Mouse (Mus musculus): ENCODE measurements at regions not wholly inside any gene's neighbourhood (a gene's known extent, or its start where the extent isn't known, plus 50 kb on each side); places are given as distances from the start of the nearest gene placed in this dataset.
A peak's percentile ranks its signal among the peaks of the same experiment; 100 is the strongest.

DNA sequence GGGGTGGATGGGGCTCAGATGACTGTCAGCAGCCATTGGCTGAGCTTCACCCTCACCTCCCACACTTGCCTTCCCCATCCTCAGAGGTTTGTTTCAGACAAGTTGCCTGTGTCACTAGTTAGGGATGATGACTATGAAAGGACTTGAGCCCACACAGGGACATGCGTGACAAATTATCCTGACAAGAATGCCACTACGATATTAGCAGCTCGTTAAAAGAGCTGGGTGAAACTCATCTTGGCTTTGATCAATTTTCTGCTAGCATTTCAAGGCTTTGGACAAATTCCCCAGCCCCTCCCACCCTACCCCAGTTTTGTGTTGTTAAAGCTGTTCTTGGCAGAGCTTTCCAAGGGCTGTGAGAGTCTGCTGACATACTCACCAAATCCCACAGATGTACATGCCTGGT is 354.5 kb upstream of the Nrp1 start:
- Histone ChIP-seq H3K27me3 (ENCODE audit: control insufficient read depth, insufficient read depth, low read length) (no peaks in the 10 kb centered on the region), H3K27ac (replicated peaks; ENCODE audit: low read depth, low read length) (no peak overlapping the region), H3K9ac (replicated peaks; ENCODE audit: low read length) (no peak overlapping the region), H3K4me2 (ENCODE audit: low read depth, low read length) (no peak overlapping the region), H3K9me3 (replicated peaks; ENCODE audit: control insufficient read depth, low read length) (no peaks in the 10 kb centered on the region), H3K36me3 (replicated peaks; ENCODE audit: control insufficient read depth, insufficient read depth, low read depth, low read length) (no peaks in the 10 kb centered on the region), H3K4me1 (ENCODE audit: control insufficient read depth, insufficient read depth, low read length) (no peaks in the 10 kb centered on the region), H3K4me3 (ENCODE audit: low read depth, low read length) (no peak overlapping the region)
- no peak for ATAC-seq (replicated peaks; ENCODE audit: insufficient number of reproducible peaks, low FRiP score, low TSS enrichment, low read depth)
- DNase-seq (ENCODE audit: low spot score) = no peak
- 51% methylated on average over 3 of the region's 3 CpGs for WGBS

DNA sequence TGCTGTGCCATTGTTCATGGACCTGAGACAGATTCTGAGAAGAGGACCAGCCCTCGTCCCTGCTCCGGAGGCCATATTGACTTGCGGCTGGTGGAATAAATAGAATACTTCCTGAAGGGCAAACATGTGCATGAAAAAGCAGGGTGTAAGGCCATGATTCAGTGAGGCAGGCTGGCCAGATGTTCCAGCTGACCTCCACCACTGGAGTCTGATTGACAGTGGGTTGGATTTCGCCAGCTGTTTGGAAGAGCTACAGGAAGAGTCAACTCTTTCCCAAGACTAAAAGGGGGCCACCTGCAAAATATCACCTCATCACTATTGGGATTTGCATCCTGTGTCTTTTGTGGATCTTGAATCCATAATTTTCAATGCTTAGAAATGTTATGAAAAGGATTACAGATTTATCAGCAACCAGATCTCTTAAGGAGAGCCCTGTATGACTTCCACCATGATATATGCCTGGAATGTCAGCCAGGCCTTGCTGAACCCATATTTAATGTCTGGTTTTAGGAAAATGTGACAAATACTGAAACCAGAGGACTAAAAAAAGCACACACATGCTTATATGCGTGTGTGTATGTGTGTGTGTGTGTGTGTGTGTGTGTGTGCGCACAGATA is 348.9 kb upstream of the Nrp1 start:
- H3K9me3 ChIP-seq (replicated peaks; ENCODE audit: control insufficient read depth, low read length) = no peaks in the 10 kb centered on the region
- no peak overlapping the region for H3K4me3 ChIP-seq (ENCODE audit: low read depth, low read length)
- DNase-seq (ENCODE audit: low spot score) (peak; percentile 13), ATAC-seq (replicated peaks; ENCODE audit: insufficient number of reproducible peaks, low FRiP score, low TSS enrichment, low read depth) (no peak)
- H3K27ac ChIP-seq (replicated peaks; ENCODE audit: low read depth, low read length) = no peak overlapping the region
- no peak overlapping the region for H3K4me2 ChIP-seq (ENCODE audit: low read depth, low read length)
- no peaks in the 10 kb centered on the region for H3K36me3 ChIP-seq (replicated peaks; ENCODE audit: control insufficient read depth, insufficient read depth, low read depth, low read length)
- no peaks in the 10 kb centered on the region for H3K27me3 ChIP-seq (ENCODE audit: control insufficient read depth, insufficient read depth, low read length)
- WGBS = 79% methylated on average over 6 of the region's 6 CpGs
- no peak overlapping the region for H3K9ac ChIP-seq (replicated peaks; ENCODE audit: low read length)
- no peaks in the 10 kb centered on the region for H3K4me1 ChIP-seq (ENCODE audit: control insufficient read depth, insufficient read depth, low read length)

DNA sequence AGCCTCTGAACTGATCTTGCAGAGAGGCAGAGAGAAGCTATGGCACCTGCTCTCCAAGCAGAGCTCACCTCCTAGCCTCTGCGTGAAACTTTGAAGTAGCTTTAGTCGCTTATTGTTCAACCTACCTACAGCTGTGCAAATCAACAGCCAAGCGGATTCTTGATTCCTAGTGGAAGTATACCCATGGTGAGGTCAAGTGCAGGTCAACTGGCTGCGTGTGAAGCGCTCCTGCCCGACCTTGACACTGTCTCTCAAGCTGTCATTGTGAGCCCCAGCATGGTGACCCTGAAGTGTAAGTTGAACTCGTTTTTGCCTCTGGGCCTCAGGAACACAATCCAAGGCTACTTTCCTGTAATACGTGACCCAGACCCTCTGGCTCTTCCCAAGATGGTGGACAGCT is 341.2 kb upstream of the Nrp1 start:
- no peaks in the 10 kb centered on the region for H3K4me1 ChIP-seq (ENCODE audit: control insufficient read depth, insufficient read depth, low read length)
- H3K27me3 ChIP-seq (ENCODE audit: control insufficient read depth, insufficient read depth, low read length) = no peaks in the 10 kb centered on the region
- WGBS = 56% methylated on average over 8 of the region's 8 CpGs
- no peak overlapping the region for H3K9ac ChIP-seq (replicated peaks; ENCODE audit: low read length)
- DNase-seq (ENCODE audit: low spot score) (no peak), ATAC-seq (replicated peaks; ENCODE audit: insufficient number of reproducible peaks, low FRiP score, low TSS enrichment, low read depth) (no peak)
- no peak overlapping the region for H3K4me2 ChIP-seq (ENCODE audit: low read depth, low read length)
- H3K36me3 ChIP-seq (replicated peaks; ENCODE audit: control insufficient read depth, insufficient read depth, low read depth, low read length) = no peaks in the 10 kb centered on the region
- no peak overlapping the region for H3K4me3 ChIP-seq (ENCODE audit: low read depth, low read length)
- H3K9me3 ChIP-seq (replicated peaks; ENCODE audit: control insufficient read depth, low read length) = no peaks in the 10 kb centered on the region
- no peak overlapping the region for H3K27ac ChIP-seq (replicated peaks; ENCODE audit: low read depth, low read length)

DNA sequence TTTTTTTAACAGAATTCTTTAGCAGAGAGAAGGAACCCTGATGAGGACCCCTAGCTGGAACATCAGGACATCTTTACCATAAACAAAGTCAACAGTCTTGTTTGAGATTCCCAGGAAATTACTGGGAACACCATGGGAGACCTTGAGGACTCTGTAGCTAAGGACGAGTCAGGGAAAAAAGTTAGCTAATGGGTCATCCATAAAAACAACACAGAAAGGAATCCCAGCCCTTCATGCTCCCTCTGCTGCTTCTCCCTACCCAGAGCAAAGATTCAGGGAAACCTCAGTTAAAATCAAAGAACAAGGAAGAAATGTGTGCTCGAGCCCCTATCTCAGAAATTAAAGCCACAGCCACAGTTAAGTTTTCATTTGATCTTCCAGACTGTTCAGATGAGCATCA is 334.7 kb upstream of the Nrp1 start:
- Histone ChIP-seq H3K4me3 (ENCODE audit: low read depth, low read length) (no peak overlapping the region), H3K27me3 (ENCODE audit: control insufficient read depth, insufficient read depth, low read length) (no peaks in the 10 kb centered on the region), H3K36me3 (replicated peaks; ENCODE audit: control insufficient read depth, insufficient read depth, low read depth, low read length) (no peaks in the 10 kb centered on the region), H3K27ac (replicated peaks; ENCODE audit: low read depth, low read length) (no peak overlapping the region), H3K9ac (replicated peaks; ENCODE audit: low read length) (no peak overlapping the region), H3K4me2 (ENCODE audit: low read depth, low read length) (no peak overlapping the region), H3K9me3 (replicated peaks; ENCODE audit: control insufficient read depth, low read length) (no peaks in the 10 kb centered on the region), H3K4me1 (ENCODE audit: control insufficient read depth, insufficient read depth, low read length) (no peaks in the 10 kb centered on the region; the same call in 1 of the 2 replicates)
- 63% methylated on average over 2 of the region's 2 CpGs for WGBS
- DNase-seq (ENCODE audit: low spot score) (no peak), ATAC-seq (replicated peaks; ENCODE audit: insufficient number of reproducible peaks, low FRiP score, low TSS enrichment, low read depth) (no peak)

- WGBS = 17% methylated on average over 2 of the region's 2 CpGs
- Histone ChIP-seq H3K9me3 (replicated peaks; ENCODE audit: control insufficient read depth, low read length) (no peaks in the 10 kb centered on the region), H3K27me3 (ENCODE audit: control insufficient read depth, insufficient read depth, low read length) (no peaks in the 10 kb centered on the region), H3K9ac (replicated peaks; ENCODE audit: low read length) (0 out of 2 replicates have a peak overlapping the region, but pooled peaks have one; percentile 9), H3K4me2 (ENCODE audit: low read depth, low read length) (no peak overlapping the region), H3K27ac (replicated peaks; ENCODE audit: low read depth, low read length) (peak overlapping the region; percentile 41; the same call in 1 of the 2 replicates), H3K4me1 (ENCODE audit: control insufficient read depth, insufficient read depth, low read length) (no peaks in the 10 kb centered on the region; the same call in 1 of the 2 replicates), H3K4me3 (ENCODE audit: low read depth, low read length) (no peak overlapping the region), H3K36me3 (replicated peaks; ENCODE audit: control insufficient read depth, insufficient read depth, low read depth, low read length) (no peaks in the 10 kb centered on the region)
- peak; percentile 17 for DNase-seq (ENCODE audit: low spot score)
- peak; percentile 56; the same call in 1 of the 2 replicates for ATAC-seq (replicated peaks; ENCODE audit: insufficient number of reproducible peaks, low FRiP score, low TSS enrichment, low read depth)
These were observed 333.6 kb upstream of the Nrp1 start for GRCm38 (mm10) chr8:128024774-128025222.

DNA sequence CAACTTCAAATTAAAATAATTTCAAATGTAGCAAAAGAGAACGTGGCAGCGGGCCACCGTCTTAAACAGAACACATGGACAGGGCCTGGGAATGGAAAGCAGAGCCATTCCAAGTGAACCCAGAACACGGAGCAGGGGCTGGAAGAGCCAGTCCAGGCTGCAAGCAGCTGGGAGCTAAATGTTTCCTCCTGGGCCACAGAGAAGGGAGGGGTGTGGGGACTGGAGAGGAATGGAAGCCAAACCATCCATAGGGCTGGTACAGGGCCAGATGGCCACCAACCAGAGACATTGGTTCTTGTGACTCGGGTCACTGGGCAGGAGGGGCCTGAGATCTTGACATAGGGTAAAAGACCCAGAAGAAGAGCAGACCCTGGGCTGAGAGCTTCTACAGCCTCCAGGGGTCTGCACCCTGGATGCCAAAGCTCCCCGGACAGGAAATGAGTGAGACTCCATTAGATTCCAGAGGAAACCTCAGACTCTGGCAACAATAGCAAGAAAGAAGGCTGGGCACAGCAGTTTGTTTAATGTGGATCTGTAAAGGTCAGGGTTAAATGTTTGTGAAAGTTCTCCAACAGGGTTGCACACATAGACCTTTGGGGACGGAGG is 333.1 kb upstream of the Nrp1 start:
- ATAC-seq (replicated peaks; ENCODE audit: insufficient number of reproducible peaks, low FRiP score, low TSS enrichment, low read depth) = peak; percentile 81
- no peak overlapping the region for H3K4me2 ChIP-seq (ENCODE audit: low read depth, low read length)

GRCm38 (mm10) chr8:128026981-128027380 is 331.4 kb upstream of the Nrp1 start:
- no peaks in the 10 kb centered on the region for H3K9me3 ChIP-seq (replicated peaks; ENCODE audit: control insufficient read depth, low read length)
- H3K4me2 ChIP-seq (ENCODE audit: low read depth, low read length) = no peak overlapping the region
- DNase-seq (ENCODE audit: low spot score) = no peak
- no peaks in the 10 kb centered on the region; the same call in 1 of the 2 replicates for H3K4me1 ChIP-seq (ENCODE audit: control insufficient read depth, insufficient read depth, low read length)
- no peak overlapping the region for H3K27ac ChIP-seq (replicated peaks; ENCODE audit: low read depth, low read length)
- H3K4me3 ChIP-seq (ENCODE audit: low read depth, low read length) = no peak overlapping the region
- WGBS = 76% methylated on average over 2 of the region's 2 CpGs
- ATAC-seq (replicated peaks; ENCODE audit: insufficient number of reproducible peaks, low FRiP score, low TSS enrichment, low read depth) = no peak
- no peaks in the 10 kb centered on the region for H3K36me3 ChIP-seq (replicated peaks; ENCODE audit: control insufficient read depth, insufficient read depth, low read depth, low read length)
- H3K27me3 ChIP-seq (ENCODE audit: control insufficient read depth, insufficient read depth, low read length) = no peaks in the 10 kb centered on the region
- H3K9ac ChIP-seq (replicated peaks; ENCODE audit: low read length) = no peak overlapping the region

More for the DNA sequence above, 333.1 kb upstream of the Nrp1 start:
- WGBS = 48% methylated on average over 7 of the region's 7 CpGs
- H3K4me1 ChIP-seq (ENCODE audit: control insufficient read depth, insufficient read depth, low read length) = no peaks in the 10 kb centered on the region; the same call in 1 of the 2 replicates
- no peaks in the 10 kb centered on the region for H3K27me3 ChIP-seq (ENCODE audit: control insufficient read depth, insufficient read depth, low read length)
- H3K27ac ChIP-seq (replicated peaks; ENCODE audit: low read depth, low read length) = peak overlapping the region; percentile 41
- no peaks in the 10 kb centered on the region for H3K36me3 ChIP-seq (replicated peaks; ENCODE audit: control insufficient read depth, insufficient read depth, low read depth, low read length)
- H3K4me3 ChIP-seq (ENCODE audit: low read depth, low read length) = no peak overlapping the region
- H3K9ac ChIP-seq (replicated peaks; ENCODE audit: low read length) = 0 out of 2 replicates have a peak overlapping the region, but pooled peaks have one; percentile 9
- peak; percentile 68 for DNase-seq (ENCODE audit: low spot score)
- no peaks in the 10 kb centered on the region for H3K9me3 ChIP-seq (replicated peaks; ENCODE audit: control insufficient read depth, low read length)
